Mouse (Mus musculus) adipocyte (in vitro differentiated cells): ENCODE results near the gene Tbx4.
A peak's percentile ranks its signal among the peaks of the same experiment; 100 is the strongest.

ENCODE experiments used
- DNase-seq: peaks from one replicate; pipeline ENCODE4 v3.0.0-alpha.2; 2016; ENCODE audit warnings: low spot score

The Tbx4 gene

DNA sequence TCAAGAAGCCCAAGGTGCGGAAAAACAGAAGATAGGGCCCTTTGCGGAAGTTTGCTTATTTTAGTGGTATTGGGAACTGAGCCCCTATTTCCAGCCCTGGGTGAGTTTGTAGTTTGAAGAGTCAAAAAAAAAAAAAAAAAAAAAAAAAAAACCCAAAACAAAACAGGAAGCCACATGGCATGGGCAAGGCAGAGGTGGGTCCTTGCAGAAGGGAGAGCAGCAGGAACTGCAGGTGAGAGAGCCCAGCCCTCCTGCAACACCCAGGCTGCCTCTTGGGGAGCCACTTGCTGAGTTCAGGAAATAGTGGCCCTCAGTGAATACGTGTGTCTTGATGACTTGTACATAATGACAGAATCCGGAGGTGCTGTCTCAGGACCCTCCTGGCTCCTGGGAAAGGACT is 23.3 kb downstream of the Tbx4 start:
- DNase-seq = no peak

DNA sequence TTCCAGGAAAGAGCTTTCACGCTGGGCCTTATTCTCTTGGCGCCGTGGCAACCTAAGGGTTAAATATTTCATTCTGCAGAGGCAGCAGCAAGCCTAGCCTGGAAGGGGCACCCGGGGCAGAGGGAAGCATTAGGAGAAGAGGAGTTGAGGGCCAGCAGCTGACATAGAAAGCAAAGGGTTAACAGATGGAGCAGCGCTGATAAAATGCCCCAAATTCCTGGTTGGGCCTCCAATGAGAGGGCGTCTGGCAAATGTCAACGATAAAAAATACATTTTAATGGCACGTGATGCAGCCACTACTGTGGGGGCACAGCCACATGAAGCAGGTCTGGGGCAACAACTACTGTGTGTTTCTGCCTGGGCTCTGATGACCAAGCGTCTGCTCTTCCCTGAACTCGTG is 23.9 kb downstream of the Tbx4 start:
- no peak for DNase-seq

DNA sequence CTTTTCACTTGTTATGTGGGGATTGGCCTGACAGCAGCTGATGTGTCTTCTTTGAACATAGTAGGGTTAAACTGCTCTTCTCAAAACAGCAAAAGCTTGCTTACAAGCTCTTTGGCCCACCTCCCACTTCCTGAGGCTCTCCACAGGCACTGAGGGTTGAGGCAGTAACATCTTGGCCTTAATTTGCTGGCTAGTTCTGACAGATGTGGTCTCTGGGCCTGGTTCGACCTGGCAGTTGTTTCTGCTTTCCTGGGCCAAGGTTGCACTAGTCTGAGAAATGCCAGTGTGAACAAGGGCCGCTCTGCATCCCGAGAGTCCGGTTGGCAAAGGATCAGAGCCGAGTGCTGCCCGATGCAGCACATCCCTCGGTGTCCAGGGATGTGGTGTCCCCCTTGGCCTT is 27.3 kb downstream of the Tbx4 start:
- peak; percentile 12 for DNase-seq

DNA sequence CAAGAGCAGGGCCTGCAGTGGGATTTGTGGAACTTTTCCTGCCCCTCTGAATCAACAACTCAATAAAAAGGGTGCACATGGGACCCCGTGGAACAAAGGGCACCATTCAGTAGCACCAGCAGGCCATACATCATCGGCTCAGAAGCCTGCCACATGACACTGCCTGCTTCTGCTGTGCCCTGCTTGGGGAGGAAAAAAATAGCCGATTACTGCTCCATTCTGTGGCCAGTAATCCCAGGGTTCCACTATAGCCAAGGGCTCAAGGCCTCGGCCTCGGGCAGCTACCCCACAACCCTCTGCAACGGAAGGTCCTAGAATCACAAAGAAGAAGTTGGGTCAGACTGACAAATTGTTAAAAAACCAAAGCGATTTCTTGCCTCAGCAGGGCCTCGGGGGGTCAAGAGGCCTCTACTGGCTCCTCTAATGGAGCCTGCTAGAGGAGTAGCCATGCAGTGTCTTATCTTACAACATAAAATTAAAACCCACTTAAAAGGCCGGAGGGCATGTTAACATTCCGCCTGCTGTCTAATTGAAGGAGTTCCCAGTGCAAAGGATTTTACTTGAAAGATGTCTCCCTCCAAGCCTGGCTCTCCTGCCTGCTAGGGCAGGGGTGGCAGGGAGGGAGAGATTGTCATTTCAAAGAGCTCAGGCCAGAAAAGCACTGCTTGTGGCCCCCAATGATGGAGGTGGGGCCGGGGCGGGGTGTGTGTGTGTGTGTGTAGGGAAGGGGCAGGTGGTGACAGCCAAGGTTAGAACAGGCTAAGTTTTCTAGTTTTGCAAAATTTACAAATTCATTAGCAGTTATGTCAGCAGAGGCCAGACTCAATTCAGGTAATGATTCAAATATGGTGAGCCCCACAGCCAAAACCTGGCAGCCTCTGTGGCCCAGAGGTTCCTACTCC is 31.1 kb downstream of the Tbx4 start:
- no peak for DNase-seq

DNA sequence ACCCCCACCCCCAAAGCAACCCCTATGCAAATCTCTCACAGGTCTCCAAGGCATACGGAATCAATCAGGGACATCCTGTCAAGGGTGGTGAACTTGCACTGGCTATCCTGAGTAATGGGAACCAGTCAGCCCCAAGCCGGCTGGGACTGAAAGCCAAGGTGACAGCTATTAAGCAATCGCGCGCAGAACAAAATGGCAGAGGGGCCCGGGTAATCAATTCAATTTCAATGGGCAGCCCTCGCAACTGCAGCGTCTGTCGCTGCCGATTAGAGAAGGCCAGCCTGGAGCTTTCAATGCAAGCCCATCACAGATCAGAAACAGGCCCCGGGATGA is 31.7 kb downstream of the Tbx4 start:
- DNase-seq = no peak

DNA sequence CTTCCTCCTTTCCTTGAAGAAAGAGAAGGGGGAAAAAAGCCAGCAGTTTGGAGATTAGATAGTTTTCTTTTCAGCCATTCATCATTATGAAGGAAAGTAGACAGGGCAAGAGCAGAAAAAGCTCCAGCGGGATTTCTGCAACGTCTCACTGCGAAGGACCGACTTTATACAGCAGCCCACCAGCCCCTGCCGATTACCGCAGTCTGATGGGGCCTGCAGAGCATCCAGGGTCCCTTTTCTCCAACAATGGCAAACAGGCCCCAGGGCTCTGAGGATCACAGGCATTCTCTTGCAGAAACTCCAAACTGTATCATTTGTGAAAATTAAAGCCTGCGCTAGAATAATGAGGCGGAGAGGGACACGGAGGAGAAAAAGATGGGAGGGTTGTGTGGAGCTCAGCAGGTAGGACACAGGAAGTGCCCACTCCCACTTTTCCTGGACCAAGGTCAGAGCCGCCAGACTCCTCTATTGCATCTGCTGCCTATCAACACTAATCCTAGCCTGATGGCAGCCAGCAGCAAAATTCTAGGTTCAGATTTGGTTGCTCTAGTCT is 32.2 kb downstream of the Tbx4 start:
- DNase-seq = no peak

DNA sequence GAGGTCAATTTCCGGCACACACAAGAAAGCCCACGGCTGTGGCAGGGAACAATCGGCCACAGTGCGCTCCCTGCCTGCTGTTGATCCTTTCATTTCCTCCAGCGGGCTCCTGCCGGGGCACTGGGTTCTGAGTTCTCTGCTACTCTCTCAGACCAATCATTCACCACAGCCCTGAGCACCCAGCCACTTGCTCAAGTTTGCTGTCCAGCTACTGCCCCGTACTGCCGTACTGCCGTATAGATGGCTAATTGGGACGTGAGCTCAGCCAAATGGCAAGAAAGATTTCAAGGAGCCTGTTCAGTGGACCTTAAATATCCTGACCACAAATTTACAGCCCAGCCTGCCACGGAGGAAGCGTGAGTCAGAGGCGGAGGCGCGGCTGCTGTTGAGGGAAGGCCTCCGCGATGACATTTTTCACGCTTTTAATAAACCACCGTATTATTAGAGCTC is 39.1 kb downstream of the Tbx4 start:
- peak; percentile 4 for DNase-seq

DNA sequence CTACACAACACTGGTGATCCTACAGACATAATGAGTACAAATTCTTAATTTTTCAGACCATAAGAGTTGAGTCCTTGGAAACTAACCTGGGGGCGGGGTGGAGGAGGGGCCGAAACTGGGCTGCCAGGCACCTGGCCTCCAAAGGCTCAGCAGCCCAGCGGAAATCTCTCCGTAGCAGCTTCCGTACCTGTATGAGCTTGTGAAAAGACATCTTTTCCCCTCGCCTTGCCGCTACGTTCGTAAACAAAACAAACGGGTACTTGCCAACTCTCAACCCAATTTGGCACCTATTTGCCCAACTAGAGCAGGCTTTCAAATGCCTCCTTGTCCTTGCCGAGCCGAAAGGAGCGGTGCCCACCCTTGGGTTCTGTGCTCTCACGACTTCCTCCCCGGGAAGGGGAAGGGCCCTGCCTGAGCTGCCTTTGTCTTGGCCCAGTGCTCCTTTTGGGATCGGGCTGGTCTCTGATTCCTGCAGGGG is 40.1 kb downstream of the Tbx4 start:
- DNase-seq = no peak

DNA sequence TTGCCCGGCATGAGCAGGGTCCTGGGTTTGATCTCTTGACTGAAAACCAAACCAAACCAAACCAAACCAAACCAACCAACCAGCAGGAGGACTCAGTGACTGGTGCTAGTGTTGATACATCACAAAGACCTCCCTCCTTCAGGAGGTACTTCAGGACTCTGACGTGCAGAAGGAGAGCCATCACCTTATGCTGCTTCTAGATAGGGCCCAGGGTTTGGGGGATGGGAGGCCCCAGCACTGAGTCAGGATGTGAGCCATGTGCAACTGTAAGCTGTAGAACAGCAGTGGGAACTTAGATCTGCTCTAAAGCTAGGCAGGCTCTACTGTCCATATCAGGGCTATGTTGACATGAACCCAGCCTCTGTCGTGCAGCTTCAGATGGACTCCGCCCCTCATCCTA is 41.9 kb downstream of the Tbx4 start:
- no peak for DNase-seq

DNA sequence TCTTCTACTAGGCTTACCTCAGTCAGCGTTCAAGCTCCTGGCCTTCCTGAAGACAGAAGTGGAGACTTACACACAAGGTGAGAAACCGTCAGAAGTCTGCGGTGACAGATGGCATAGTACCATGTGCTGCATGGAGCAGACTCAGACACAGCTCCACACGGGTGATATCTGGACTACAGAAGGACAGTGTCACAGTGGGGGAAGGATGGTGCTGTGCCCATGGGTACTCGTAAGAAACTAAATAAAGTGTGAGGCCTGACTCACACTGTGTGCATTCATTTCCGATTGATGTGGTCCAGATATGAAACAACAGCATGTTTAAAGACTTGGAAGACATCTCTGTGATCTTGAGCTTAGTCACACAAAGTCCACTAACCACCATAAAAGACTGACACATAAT is 43.4 kb downstream of the Tbx4 start:
- no peak for DNase-seq

DNA sequence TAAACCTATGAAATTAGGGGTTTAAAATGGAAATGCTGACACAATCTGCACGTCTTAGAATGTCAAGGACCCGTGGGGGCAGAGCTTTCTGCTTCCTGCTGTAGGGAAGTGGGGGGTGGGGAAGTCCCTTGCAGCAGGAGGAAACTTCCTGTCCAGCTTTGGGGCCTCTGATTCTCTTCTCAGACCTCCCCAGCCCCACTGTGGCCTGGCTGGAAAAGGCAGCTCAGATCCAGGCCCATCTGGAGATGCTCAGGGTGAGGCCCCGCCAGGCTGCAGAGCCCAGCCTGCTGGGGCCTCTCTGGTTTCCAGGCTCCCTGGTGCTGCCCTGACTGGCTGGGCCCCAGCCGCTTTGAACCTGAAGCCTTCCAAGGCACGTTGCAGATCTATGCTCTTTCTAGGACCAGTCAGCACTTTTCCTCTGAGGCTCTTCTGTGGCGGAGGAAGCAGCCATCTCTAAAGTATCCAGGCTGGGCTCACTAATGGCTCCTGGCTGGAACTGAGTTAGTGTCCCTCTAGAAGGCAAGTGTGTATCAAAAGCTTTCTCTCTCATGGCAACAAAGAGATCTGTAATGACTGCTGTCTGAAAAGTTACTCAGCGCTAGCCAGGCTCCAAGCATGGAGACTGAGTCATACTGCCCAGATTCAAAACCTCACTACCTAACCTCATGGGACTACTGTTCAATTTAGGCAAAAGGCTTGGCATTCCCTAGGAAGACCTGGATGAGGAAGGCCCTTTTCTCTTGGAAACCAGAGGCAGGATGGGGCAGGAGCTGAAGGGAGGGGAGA is 55.8 kb downstream of the Tbx4 start:
- no peak for DNase-seq

DNA sequence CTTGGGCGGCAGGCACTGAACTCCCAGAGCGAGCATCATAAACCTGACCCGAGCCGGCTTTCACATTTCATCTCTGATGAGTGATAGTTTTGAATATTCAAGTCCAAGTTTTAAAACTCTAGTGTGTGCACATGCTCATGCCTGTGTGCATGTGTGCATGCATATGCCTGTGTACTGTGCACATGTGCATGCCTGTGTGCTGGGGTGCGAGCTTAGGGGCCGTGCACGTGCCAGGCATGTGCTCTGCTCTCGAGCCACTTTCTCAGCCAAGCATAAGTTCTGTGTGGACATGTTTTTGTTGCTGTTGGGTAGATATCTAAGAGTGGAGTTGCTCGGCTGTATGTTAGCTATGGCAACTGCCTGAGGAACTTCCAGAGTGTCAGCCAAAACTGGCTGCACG is 62.5 kb downstream of the Tbx4 start:
- DNase-seq = no peak

DNA sequence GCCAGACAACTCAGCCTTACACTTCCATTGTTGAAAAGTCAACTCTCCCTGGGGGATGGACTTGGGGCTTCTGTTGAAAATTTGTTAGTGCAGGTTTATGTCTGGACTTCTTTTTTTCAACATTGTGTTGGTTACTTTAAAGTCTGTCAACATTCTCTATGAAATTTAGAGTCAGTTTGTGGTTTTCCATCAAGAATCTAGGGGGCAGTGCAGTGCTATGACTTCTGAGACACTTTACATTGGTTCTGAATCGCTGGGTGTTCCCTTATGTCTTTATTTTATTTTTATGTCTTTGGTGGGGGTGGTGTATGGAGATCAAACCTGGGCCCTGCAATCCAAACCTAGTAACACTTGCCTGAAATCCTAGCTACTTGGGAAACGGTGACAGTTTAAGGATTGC is 63.5 kb downstream of the Tbx4 start:
- DNase-seq = no peak

DNA sequence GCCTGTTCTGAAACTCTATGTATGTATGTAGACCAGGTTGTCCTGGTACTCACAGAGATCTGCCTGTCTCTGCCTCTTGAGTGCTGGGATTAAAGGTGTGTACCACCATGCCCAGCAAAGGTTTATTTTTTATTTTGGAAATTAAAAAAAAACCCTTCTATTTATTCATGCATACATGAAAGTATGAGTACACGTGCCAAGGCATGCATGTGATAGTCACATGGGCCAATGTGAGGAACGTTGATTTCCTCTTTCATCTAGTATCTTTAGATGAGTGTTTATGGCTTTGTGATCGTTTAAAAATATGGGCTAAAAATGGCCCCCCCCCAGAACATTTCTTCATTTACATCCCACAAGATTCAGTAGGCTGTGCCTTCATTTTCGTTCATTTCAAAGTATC is 66.3 kb downstream of the Tbx4 start:
- no peak for DNase-seq

DNA sequence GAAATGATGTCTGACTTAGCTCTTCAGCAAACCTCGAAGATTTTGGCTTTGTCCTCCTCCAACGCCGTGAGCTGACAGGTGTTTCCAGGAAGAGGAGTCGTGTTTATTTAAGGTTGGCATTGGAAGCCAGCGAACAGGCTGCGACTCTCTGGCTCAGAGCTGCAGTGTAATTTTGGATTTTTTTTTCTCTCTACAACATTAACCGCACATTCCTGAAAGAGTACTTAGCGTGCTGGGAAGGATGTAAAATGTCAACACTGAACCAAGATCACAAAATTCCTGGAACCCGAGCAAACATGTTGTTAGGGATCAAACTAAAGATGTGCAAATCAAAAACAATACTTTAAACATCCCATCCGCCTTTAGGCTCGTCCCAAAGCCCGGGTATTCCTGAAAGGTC is 69.4 kb downstream of the Tbx4 start:
- no peak for DNase-seq

DNA sequence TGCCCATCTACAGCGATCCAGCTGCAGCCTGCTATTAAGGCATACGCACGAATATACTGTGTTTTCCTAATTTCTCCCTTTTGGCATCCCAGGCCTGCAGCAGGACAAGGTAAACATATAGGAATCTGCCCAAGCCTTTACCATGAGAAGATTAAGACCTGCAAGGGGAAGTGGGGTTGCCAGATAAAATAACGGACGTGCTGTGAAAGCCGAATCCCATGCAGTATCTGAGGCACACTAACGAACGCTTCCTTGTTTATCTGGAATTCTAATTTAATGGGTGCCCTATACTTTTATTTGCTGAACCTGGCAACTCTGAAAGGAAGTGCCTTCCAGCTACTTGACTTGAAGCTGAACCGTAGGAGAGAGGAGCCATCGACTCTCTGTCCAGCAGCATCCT is 70.2 kb downstream of the Tbx4 start:
- DNase-seq = no peak

DNA sequence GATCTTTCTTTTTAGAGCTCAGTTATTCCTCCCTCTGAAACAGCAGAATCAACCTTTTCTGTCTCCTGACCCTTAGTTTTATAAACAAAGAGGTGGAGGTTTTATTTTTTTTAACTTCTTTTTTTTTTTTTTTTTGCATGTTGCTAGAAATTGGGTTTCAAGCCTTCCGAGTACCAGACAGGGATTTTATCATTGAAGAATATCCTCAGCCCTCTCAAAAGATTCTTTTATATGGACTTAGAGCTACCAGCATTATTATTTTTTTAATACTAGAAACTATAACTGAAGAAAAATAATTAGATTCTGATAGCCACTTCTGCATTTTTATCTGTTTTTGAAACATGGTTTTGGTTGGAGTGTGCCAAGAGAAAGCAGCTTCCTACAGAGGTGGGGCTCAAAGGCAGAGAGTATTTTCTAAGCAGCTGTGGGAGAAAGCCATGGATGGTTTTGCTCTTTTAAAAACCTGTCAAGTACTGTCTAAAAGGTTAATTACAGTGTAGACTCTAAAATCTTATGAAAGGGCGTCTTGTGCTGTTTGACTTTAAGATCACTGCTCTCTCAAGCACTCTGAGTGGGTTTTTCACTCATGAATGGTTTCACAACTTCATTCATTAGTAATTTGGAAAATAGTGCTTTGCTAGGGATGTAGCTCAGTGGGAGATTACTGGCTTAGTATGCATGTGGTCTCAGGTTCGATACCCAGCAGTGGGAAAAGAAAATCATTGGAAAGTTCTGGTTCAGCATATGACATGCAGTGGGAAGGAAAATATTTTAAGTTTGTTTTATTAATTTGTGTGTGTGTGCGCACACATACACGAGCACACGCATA is 70.9 kb downstream of the Tbx4 start:
- DNase-seq = no peak

DNA sequence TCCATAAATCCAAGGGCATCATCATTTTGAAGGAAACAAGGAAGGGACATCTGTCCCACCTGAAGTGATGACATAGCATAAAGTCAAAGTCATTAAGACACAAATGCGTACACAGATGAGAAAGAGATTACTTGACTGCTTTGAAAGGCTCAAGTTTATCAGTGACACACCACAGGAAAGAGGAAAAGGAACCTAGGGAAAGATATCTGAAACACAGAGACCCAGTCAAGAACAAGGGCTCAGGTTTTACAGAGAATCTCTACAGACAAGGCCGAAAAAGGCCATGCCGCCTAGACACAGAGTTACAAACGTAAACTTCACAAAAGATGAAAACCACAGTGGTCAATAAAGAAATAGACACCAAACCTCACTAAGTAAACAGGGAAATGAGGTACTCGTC is 73.6 kb downstream of the Tbx4 start:
- DNase-seq = no peak

DNA sequence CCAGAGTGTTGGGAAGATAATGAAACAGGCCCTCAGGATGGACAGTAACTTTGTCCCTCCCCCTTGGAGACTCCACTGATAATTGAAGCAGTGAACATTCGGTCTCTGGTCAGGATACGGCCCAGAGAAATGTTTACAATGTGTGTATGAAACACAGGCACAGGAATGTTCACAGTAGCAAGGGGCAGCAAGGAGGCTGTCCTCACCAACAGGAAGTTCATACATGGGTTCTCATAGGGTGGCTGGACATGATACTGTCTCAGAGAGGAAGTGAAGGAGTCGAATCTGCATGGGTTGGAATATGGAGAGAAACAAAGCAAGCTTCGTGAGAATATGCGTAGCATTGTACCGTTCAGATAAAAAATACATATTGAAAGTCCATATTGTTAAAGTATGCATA is 74.1 kb downstream of the Tbx4 start:
- DNase-seq = no peak

DNA sequence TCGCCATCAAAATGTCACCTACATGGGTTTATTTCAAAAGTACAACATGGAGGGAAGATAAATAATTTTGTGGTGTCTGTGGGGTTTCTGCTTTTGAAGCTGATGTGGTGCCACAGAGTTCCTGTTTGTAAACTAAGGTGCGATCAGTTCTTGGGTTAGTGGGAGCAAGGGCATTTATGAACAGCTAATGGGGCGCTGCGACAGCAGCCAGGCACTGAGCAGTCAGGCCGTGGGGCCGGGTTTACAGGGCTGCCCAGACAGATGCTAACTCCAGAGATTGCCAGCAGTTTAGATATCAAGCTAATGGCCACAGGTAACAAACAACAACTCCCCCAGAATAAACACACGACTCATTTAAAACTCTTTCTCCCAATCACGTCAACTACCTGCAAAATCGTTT is 75.3 kb downstream of the Tbx4 start:
- DNase-seq = no peak
